Mouse (Mus musculus) ovary, adult 2 months (tissue): ENCODE measurements around the gene Apeh. TPM values are rescaled to one million over a fixed set of nuclear protein-coding genes. Genes with fewer than 3 reads are reported as not detected.

Experiments
- polyA plus RNA-seq: library from polyadenylated mRNA; depleted of rRNA; stranded (reverse); fragments of >200 nt; gene quantifications from 2 replicates; pipeline ENCODE4 v1.2.3, GENCODE M21; 2012; rRNA removed

Apeh gene
- polyA plus RNA-seq: 90.7 and 116 TPM in 2 replicates

DNA sequence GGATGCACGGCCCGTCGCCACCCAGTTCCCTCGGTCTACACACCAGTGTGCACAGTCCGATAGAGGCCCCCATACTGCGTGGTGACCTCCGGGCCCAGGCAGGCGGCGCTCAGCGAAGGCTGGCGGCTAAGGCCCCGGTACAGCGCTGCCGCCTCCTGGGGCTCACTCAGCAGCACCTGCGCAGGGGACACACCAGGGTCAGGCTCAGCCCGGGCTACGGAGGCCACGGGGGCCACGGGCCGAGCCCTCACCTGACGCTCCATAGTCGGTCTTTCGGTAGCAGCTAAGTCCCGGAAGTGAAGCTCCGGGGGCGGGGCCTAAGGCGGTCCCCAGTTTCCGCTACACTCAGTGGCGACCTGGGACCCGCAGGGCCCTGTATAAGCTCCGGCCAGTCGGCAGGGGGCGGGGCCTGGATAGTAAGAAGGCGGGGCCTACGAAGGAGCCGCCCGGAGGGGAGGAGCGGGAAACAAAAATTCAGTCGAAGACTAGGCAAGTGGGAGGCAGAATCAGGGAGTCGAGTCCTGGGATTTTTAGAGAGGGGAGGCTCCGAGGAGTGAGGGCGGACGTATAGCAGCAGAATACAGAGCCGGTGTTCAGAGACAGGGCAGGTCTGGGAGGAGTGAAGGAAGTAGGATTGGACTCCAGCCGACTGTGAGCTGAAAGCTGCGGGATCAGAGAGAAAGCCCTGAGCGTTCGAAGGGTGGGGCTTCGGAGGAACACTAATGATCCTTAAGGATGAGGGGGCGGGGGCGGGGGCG, at the start of gene Apeh:
Gene Apeh (minus strand): TSS at position 423 of the 758 bp plus-strand sequence.

GRCm38 (mm10) chr9:108082988-108083431, 11.4 kb downstream of the Apeh start, which contains the start of gene Rnf123:
Gene Rnf123 (minus strand): TSS chr9:108083346.

GRCm38 (mm10) chr9:108080168-108080567, 14.2 kb downstream of the Apeh start, which contains the start of gene Mst1:
Gene Mst1 (plus strand): TSS chr9:108080436.

DNA sequence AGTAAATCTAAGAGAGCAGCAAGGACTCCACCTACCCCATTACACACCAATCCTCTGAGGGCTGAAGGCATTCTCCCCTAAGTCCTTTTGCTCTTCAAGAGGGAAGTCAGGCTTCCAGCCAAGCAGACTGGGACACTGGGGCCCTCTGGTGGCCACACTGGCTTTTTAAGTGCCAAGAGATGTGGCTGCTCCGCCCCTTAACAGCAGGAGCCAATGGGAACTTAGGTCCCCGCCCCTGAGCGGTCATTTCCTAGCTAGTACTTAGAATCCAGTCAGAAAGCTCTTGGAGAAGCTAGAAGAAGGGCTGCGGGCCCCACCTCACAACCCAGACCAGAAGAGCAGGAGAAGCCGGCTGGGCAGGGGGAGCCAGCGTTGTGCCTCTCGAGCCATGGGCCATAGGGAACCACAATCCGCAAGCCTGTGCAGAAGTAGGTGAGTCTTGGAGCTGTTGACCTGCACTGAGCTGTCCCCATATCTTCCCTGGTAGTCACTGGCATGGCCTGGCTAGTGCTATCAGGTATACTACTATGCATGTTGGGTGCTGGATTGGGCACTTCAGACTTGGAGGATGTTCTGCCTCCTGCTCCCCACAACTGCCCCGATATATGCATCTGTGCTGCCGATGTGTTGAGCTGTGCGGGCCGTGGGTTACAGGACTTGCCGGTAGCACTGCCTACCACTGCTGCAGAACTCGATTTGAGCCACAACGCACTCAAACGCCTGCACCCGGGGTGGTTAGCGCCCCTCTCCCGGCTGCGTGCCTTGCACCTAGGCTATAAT, 41.3 kb downstream of the Apeh start, which contains the start of gene Amigo3:
Gene Amigo3 (plus strand): TSS at position 275 of the 780 bp plus-strand sequence.

GRCm38 (mm10) chr9:108049016-108049455, 45.4 kb downstream of the Apeh start, which contains the start of gene Gmppb:
Gene Gmppb (plus strand): TSS chr9:108049242.

Other genes with a start within 250 kb of the Apeh start
- gene Rbm6, start 221.4 kb downstream of the Apeh start, polyA plus RNA-seq: 16.1 and 17.1 TPM in 2 replicates
- gene Mon1a, start 206.5 kb downstream of the Apeh start, polyA plus RNA-seq: 42.1 and 43.0 TPM in 2 replicates
- 48.6 and 48.9 TPM in 2 replicates for gene Mst1r, start 187.7 kb downstream of the Apeh start, polyA plus RNA-seq
- gene Actl11, start 166.1 kb downstream of the Apeh start, polyA plus RNA-seq: not detected in 2 replicates
- gene Camkv, start 158.9 kb downstream of the Apeh start, polyA plus RNA-seq: 0.30 and 0.47 TPM in 2 replicates
- gene Traip, start 144.5 kb downstream of the Apeh start, polyA plus RNA-seq: 1.5 and 3.1 TPM in 2 replicates
- gene Uba7, start 119.1 kb downstream of the Apeh start, polyA plus RNA-seq: 58.8 and 64.4 TPM in 2 replicates
- gene Gm20661, start 111.5 kb downstream of the Apeh start, polyA plus RNA-seq: 2.7 TPM in 2 replicates
- gene Inka1, start 108.7 kb downstream of the Apeh start, polyA plus RNA-seq: 21.3 and 24.2 TPM in 2 replicates
- 99.9 and 106 TPM in 2 replicates for gene Cdhr4, start 102.1 kb downstream of the Apeh start, polyA plus RNA-seq
- 6.8 and 10.1 TPM in 2 replicates for gene Gm20662, start 98.3 kb downstream of the Apeh start, polyA plus RNA-seq
- gene Ip6k1, start 92.1 kb downstream of the Apeh start, polyA plus RNA-seq: 209 and 244 TPM in 2 replicates
- 21.7 and 28.2 TPM in 2 replicates for gene Gmppb, start 45.4 kb downstream of the Apeh start, polyA plus RNA-seq
- gene Amigo3, start 41.4 kb downstream of the Apeh start, polyA plus RNA-seq: 6.8 and 8.7 TPM in 2 replicates
- 0.25 and 0.45 TPM in 2 replicates for gene Mst1, start 14.2 kb downstream of the Apeh start, polyA plus RNA-seq
- 113 and 122 TPM in 2 replicates for gene Rnf123, start 11.3 kb downstream of the Apeh start, polyA plus RNA-seq
- gene Bsn, start 95.8 kb upstream of the Apeh start, polyA plus RNA-seq: 1.9 and 2.0 TPM in 2 replicates
- 101 and 122 TPM in 2 replicates for gene Dag1, start 169.4 kb upstream of the Apeh start, polyA plus RNA-seq
- gene Nicn1, start 195.8 kb upstream of the Apeh start, polyA plus RNA-seq: 19.4 and 25.5 TPM in 2 replicates
- gene Amt, start 202.2 kb upstream of the Apeh start, polyA plus RNA-seq: 7.6 and 12.8 TPM in 2 replicates
- gene Rhoa, start 211.5 kb upstream of the Apeh start, polyA plus RNA-seq: 86.5 and 130 TPM in 2 replicates
- gene Tcta, start 211.6 kb upstream of the Apeh start, polyA plus RNA-seq: 37.2 and 41.9 TPM in 2 replicates
- gene Gpx1, start 244.3 kb upstream of the Apeh start, polyA plus RNA-seq: 1,075 and 1,331 TPM in 2 replicates